Mouse (Mus musculus): Measurements from ENCODE around the gene Orc6.

Orc6 gene

GRCm38 (mm10) chr8:85299434-85300077, at the start of gene Orc6, which contains the start of gene Vps35:
Gene Orc6 (plus strand): TSS chr8:85299632.
Gene Vps35 (minus strand): TSS chr8:85299802.
- peak; percentile 93 for DNase-seq (ENCODE audit: low read depth, low spot score)

GRCm38 (mm10) chr8:85286846-85287245, 12.6 kb upstream of the Orc6 start:
- DNase-seq (ENCODE audit: low read depth, low spot score) = no peak

- peak; percentile 9 for DNase-seq (ENCODE audit: low read depth, low spot score)
Observed at GRCm38 (mm10) chr8:85298600-85299433, 615 bp upstream of the Orc6 start.

GRCm38 (mm10) chr8:85301941-85302340, 2.5 kb downstream of the Orc6 start:
- no peak for DNase-seq (ENCODE audit: low read depth, low spot score)

- DNase-seq (ENCODE audit: low read depth, low spot score) = no peak
Observed at GRCm38 (mm10) chr8:85302931-85303330, 3.5 kb downstream of the Orc6 start.

GRCm38 (mm10) chr8:85303531-85303930, 4.1 kb downstream of the Orc6 start:
- DNase-seq (ENCODE audit: low read depth, low spot score) = no peak

- no peak for DNase-seq (ENCODE audit: low read depth, low spot score)
Observed at GRCm38 (mm10) chr8:85308564-85308963, 9.1 kb downstream of the Orc6 start.

- DNase-seq (ENCODE audit: low read depth, low spot score) = peak; percentile 5
Observed at GRCm38 (mm10) chr8:85311743-85312142, 12.3 kb downstream of the Orc6 start.

GRCm38 (mm10) chr8:85313036-85313435, 13.6 kb downstream of the Orc6 start:
- no peak for DNase-seq (ENCODE audit: low read depth, low spot score)

GRCm38 (mm10) chr8:85318534-85318933, 19.1 kb downstream of the Orc6 start:
- DNase-seq (ENCODE audit: low read depth, low spot score) = no peak

- no peak for DNase-seq (ENCODE audit: low read depth, low spot score)
Observed at GRCm38 (mm10) chr8:85321981-85322380, 22.5 kb downstream of the Orc6 start.

- DNase-seq (ENCODE audit: low read depth, low spot score) = no peak
Observed at GRCm38 (mm10) chr8:85323084-85323483, 23.7 kb downstream of the Orc6 start.

GRCm38 (mm10) chr8:85327036-85327435, 27.6 kb downstream of the Orc6 start:
- DNase-seq (ENCODE audit: low read depth, low spot score) = no peak

- no peak for DNase-seq (ENCODE audit: low read depth, low spot score)
Observed at GRCm38 (mm10) chr8:85329506-85329905, 30.1 kb downstream of the Orc6 start.

- no peak for DNase-seq (ENCODE audit: low read depth, low spot score)
Observed at GRCm38 (mm10) chr8:85335105-85335504, 35.7 kb downstream of the Orc6 start.

GRCm38 (mm10) chr8:85336211-85336933, 36.9 kb downstream of the Orc6 start:
- DNase-seq (ENCODE audit: low read depth, low spot score) = no peak

GRCm38 (mm10) chr8:85337681-85338080, 38.2 kb downstream of the Orc6 start:
- no peak for DNase-seq (ENCODE audit: low read depth, low spot score)

GRCm38 (mm10) chr8:85339871-85340573, 40.6 kb downstream of the Orc6 start:
- DNase-seq (ENCODE audit: low read depth, low spot score) = no peak

- no peak for DNase-seq (ENCODE audit: low read depth, low spot score)
Observed at GRCm38 (mm10) chr8:85353287-85353686, 53.9 kb downstream of the Orc6 start.

Measured in telencephalon, adult 2 months (tissue).